Mouse (Mus musculus): ENCODE measurements around the gene Mrpl17.

GRCm38 (mm10) chr7:105803428-105803827, 7.5 kb downstream of the Mrpl17 start:
- no peak for TF ChIP-seq POLR2A (IDR thresholded peaks at IDR 0.05; ENCODE audit: low read depth, low read length)
- TF ChIP-seq CTCF (IDR thresholded peaks at IDR 0.05; ENCODE audit: extremely low read depth, insufficient read depth, insufficient read length, insufficient replicate concordance): no peak

All from spleen, adult 2 months (tissue).